Mouse (Mus musculus): ENCODE measurements around the gene Rptor. TPM values are rescaled to one million over a fixed set of nuclear protein-coding genes. Genes with fewer than 3 reads are reported as not detected.

Rptor gene
- polyA plus RNA-seq, 1 experiment from 2014 or later, result 11.6 TPM

DNA sequence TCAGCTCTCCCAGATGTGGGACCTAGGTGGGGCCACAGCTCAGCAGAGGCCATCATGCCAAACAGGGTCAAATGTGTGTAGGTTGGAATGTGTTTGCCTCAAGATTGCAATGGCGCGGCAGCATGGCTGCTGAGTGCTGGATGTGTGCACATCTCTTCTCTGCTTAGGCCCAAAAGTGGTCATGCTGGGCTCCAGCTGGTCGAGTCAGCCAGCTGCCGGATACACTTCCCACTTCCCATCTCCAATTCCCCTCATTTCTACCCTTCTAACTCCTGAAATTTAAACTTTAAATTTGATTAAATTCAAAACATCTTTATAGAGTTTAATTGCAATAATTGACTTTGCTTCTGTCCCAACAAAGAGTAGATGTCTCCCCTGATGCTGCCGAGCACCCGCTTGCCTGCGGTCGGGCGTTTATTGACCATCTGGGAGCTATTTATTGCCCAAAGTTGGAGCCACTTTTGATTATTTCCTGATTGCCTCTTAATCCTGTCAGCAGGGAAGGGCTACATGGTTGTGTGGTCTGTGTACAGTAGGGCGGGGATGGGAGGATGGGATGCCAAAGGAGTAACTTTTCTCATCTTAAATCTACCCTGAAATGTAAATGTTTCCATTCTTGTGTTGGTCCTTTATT lies 206.1 kb downstream of the Rptor start:
- Histone ChIP-seq H3K27ac (replicated peaks; ENCODE audit: low read depth, low read length) (no peak overlapping the region), H3K4me2 (ENCODE audit: low read depth, low read length) (no peak overlapping the region), H3K4me3 (ENCODE audit: low read depth, low read length) (no peak overlapping the region), H3K27me3 (replicated peaks; ENCODE audit: control insufficient read depth, insufficient read depth, low read length) (no peaks in the 10 kb centered on the region), H3K9ac (ENCODE audit: low read depth, low read length) (no peak overlapping the region), H3K4me1 (ENCODE audit: control insufficient read depth, insufficient read depth, low read length) (peaks cover 5% of the 10 kb centered on the region; the same call in 1 of the 2 replicates), H3K9me3 (ENCODE audit: control insufficient read depth, low read length) (no peaks in the 10 kb centered on the region), H3K36me3 (ENCODE audit: control insufficient read depth, insufficient read depth, low read length) (peaks cover 18% of the 10 kb centered on the region)
- DNase-seq (ENCODE audit: low spot score) (no peak), ATAC-seq (ENCODE audit: low read depth) (no peak)
- WGBS, result 50% methylated on average over 10 of the region's 10 CpGs

DNA sequence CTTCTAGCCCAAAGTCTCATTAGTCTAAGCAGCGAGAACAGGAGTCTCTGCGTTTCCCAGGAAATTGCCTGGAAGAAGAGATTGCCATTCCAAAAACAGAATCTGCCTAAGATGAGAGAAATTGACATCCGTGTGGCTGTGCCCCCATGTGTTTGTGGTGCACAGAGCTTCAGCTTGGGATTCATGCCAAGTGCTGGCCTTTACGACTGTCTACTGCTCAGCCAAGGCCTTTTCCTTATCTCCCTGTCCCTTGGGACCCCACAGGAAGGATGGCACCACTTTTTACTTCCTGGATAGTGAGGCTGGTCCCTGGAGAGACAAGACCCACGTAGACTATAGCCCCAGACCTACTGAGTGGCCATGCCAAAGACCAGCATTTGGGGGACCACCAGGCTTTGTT lies 206.6 kb downstream of the Rptor start:
- no peak overlapping the region for H3K9ac ChIP-seq (ENCODE audit: low read depth, low read length)
- H3K9me3 ChIP-seq (ENCODE audit: control insufficient read depth, low read length), result no peaks in the 10 kb centered on the region
- ATAC-seq (ENCODE audit: low read depth) (no peak), DNase-seq (ENCODE audit: low spot score) (no peak)
- WGBS, result 74% methylated on average over 5 of the region's 5 CpGs
- H3K27ac ChIP-seq (replicated peaks; ENCODE audit: low read depth, low read length), result 0 out of 2 replicates have a peak overlapping the region, but pooled peaks have one; percentile 8
- H3K4me3 ChIP-seq (ENCODE audit: low read depth, low read length), result no peak overlapping the region
- no peaks in the 10 kb centered on the region for H3K27me3 ChIP-seq (replicated peaks; ENCODE audit: control insufficient read depth, insufficient read depth, low read length)
- H3K4me1 ChIP-seq (ENCODE audit: control insufficient read depth, insufficient read depth, low read length), result peaks cover 5% of the 10 kb centered on the region; the same call in 1 of the 2 replicates
- H3K36me3 ChIP-seq (ENCODE audit: control insufficient read depth, insufficient read depth, low read length), result peaks cover 19% of the 10 kb centered on the region
- H3K4me2 ChIP-seq (ENCODE audit: low read depth, low read length), result no peak overlapping the region

GRCm38 (mm10) chr11:119811022-119811421 lies 208.3 kb downstream of the Rptor start:
- no peak overlapping the region for H3K9ac ChIP-seq (ENCODE audit: low read depth, low read length)
- peaks cover 5% of the 10 kb centered on the region; the same call in 1 of the 2 replicates for H3K4me1 ChIP-seq (ENCODE audit: control insufficient read depth, insufficient read depth, low read length)
- no peak for ATAC-seq (ENCODE audit: low read depth)
- 67% methylated on average over 8 of the region's 8 CpGs for WGBS
- peaks cover 19% of the 10 kb centered on the region for H3K36me3 ChIP-seq (ENCODE audit: control insufficient read depth, insufficient read depth, low read length)
- H3K27ac ChIP-seq (replicated peaks; ENCODE audit: low read depth, low read length), result no peak overlapping the region
- DNase-seq (ENCODE audit: low spot score), result no peak
- no peak overlapping the region for H3K4me2 ChIP-seq (ENCODE audit: low read depth, low read length)
- H3K4me3 ChIP-seq (ENCODE audit: low read depth, low read length), result no peak overlapping the region
- H3K9me3 ChIP-seq (ENCODE audit: control insufficient read depth, low read length), result no peaks in the 10 kb centered on the region
- H3K27me3 ChIP-seq (replicated peaks; ENCODE audit: control insufficient read depth, insufficient read depth, low read length), result no peaks in the 10 kb centered on the region

- 92% methylated on average over 1 of the region's 1 CpGs for WGBS
- no peak for ATAC-seq (ENCODE audit: low read depth)
- H3K4me3 ChIP-seq (ENCODE audit: low read depth, low read length), result no peak overlapping the region
Observed at GRCm38 (mm10) chr11:119811598-119811997, 208.9 kb downstream of the Rptor start.

GRCm38 (mm10) chr11:119812093-119812492 lies 209.4 kb downstream of the Rptor start:
- Histone ChIP-seq H3K36me3 (ENCODE audit: control insufficient read depth, insufficient read depth, low read length) (peaks cover 30% of the 10 kb centered on the region), H3K9ac (ENCODE audit: low read depth, low read length) (no peak overlapping the region), H3K4me3 (ENCODE audit: low read depth, low read length) (no peak overlapping the region), H3K27me3 (replicated peaks; ENCODE audit: control insufficient read depth, insufficient read depth, low read length) (no peaks in the 10 kb centered on the region), H3K4me1 (ENCODE audit: control insufficient read depth, insufficient read depth, low read length) (peaks cover 5% of the 10 kb centered on the region; the same call in 1 of the 2 replicates), H3K4me2 (ENCODE audit: low read depth, low read length) (no peak overlapping the region), H3K9me3 (ENCODE audit: control insufficient read depth, low read length) (no peaks in the 10 kb centered on the region), H3K27ac (replicated peaks; ENCODE audit: low read depth, low read length) (no peak overlapping the region)
- no peak for DNase-seq (ENCODE audit: low spot score)
- ATAC-seq (ENCODE audit: low read depth), result no peak
- WGBS, result 97% methylated on average over 4 of the region's 4 CpGs

More at GRCm38 (mm10) chr11:119811598-119811997, 208.9 kb downstream of the Rptor start:
- Histone ChIP-seq H3K27me3 (replicated peaks; ENCODE audit: control insufficient read depth, insufficient read depth, low read length) (no peaks in the 10 kb centered on the region), H3K36me3 (ENCODE audit: control insufficient read depth, insufficient read depth, low read length) (peaks cover 25% of the 10 kb centered on the region), H3K9ac (ENCODE audit: low read depth, low read length) (no peak overlapping the region), H3K4me2 (ENCODE audit: low read depth, low read length) (no peak overlapping the region), H3K4me1 (ENCODE audit: control insufficient read depth, insufficient read depth, low read length) (peaks cover 5% of the 10 kb centered on the region; the same call in 1 of the 2 replicates), H3K27ac (replicated peaks; ENCODE audit: low read depth, low read length) (no peak overlapping the region), H3K9me3 (ENCODE audit: control insufficient read depth, low read length) (no peaks in the 10 kb centered on the region)
- no peak for DNase-seq (ENCODE audit: low spot score)

DNA sequence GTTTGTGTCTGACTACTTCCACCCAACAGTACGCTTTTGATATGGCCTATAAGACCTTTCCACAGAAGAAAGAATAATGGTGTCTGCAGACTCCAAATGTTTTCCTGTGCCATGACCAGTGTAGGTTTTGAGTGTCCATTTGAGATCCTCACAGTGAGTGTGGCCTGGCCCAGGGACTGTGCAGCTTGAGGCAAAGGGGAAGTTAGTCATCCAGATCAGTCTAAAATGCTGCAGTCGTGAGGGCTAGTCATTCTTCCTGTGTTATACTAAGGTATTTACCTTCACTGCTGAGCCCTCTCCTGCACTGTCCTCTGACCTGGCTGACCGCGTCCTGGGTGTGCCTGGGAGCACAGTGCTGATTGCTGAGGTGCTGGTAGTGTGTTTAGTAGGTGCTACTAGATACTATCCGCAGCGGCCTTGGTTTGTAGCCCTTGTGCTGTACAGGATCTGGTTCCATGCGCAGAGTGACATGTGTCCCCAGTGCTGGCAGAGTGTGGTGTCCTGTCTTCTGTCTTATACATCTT lies 211.4 kb downstream of the Rptor start:
- Histone ChIP-seq H3K4me2 (ENCODE audit: low read depth, low read length) (no peak overlapping the region), H3K9me3 (ENCODE audit: control insufficient read depth, low read length) (no peaks in the 10 kb centered on the region), H3K4me1 (ENCODE audit: control insufficient read depth, insufficient read depth, low read length) (no peaks in the 10 kb centered on the region), H3K27me3 (replicated peaks; ENCODE audit: control insufficient read depth, insufficient read depth, low read length) (no peaks in the 10 kb centered on the region), H3K4me3 (ENCODE audit: low read depth, low read length) (no peak overlapping the region), H3K36me3 (ENCODE audit: control insufficient read depth, insufficient read depth, low read length) (peaks cover 36% of the 10 kb centered on the region), H3K27ac (replicated peaks; ENCODE audit: low read depth, low read length) (no peak overlapping the region), H3K9ac (ENCODE audit: low read depth, low read length) (no peak overlapping the region)
- 95% methylated on average over 7 of the region's 7 CpGs for WGBS
- DNase-seq (ENCODE audit: low spot score) (no peak), ATAC-seq (ENCODE audit: low read depth) (no peak)

GRCm38 (mm10) chr11:119816798-119817361 lies 214.2 kb downstream of the Rptor start:
- no peaks in the 10 kb centered on the region for H3K9me3 ChIP-seq (ENCODE audit: control insufficient read depth, low read length)
- no peaks in the 10 kb centered on the region for H3K4me1 ChIP-seq (ENCODE audit: control insufficient read depth, insufficient read depth, low read length)
- H3K4me2 ChIP-seq (ENCODE audit: low read depth, low read length), result no peak overlapping the region
- 78% methylated on average over 14 of the region's 14 CpGs for WGBS
- no peak overlapping the region for H3K4me3 ChIP-seq (ENCODE audit: low read depth, low read length)
- H3K27ac ChIP-seq (replicated peaks; ENCODE audit: low read depth, low read length), result no peak overlapping the region
- no peaks in the 10 kb centered on the region for H3K27me3 ChIP-seq (replicated peaks; ENCODE audit: control insufficient read depth, insufficient read depth, low read length)
- 0 out of 2 replicates have a peak overlapping the region, but pooled peaks have one; percentile 22 for H3K9ac ChIP-seq (ENCODE audit: low read depth, low read length)
- ATAC-seq (ENCODE audit: low read depth) (no peak), DNase-seq (ENCODE audit: low spot score) (no peak)
- peaks cover 53% of the 10 kb centered on the region for H3K36me3 ChIP-seq (ENCODE audit: control insufficient read depth, insufficient read depth, low read length)

- no peak for DNase-seq (ENCODE audit: low spot score)
- Histone ChIP-seq H3K27ac (replicated peaks; ENCODE audit: low read depth, low read length) (no peak overlapping the region), H3K4me1 (ENCODE audit: control insufficient read depth, insufficient read depth, low read length) (no peaks in the 10 kb centered on the region), H3K9me3 (ENCODE audit: control insufficient read depth, low read length) (no peaks in the 10 kb centered on the region), H3K27me3 (replicated peaks; ENCODE audit: control insufficient read depth, insufficient read depth, low read length) (no peaks in the 10 kb centered on the region), H3K9ac (ENCODE audit: low read depth, low read length) (no peak overlapping the region), H3K36me3 (ENCODE audit: control insufficient read depth, insufficient read depth, low read length) (peaks cover 47% of the 10 kb centered on the region), H3K4me3 (ENCODE audit: low read depth, low read length) (no peak overlapping the region), H3K4me2 (ENCODE audit: low read depth, low read length) (no peak overlapping the region)
- 68% methylated on average over 3 of the region's 3 CpGs for WGBS
- ATAC-seq (ENCODE audit: low read depth), result no peak
Observed at GRCm38 (mm10) chr11:119817362-119817837, 214.7 kb downstream of the Rptor start.
